Mouse (Mus musculus): ENCODE results near the gene Ccl27a.

Ccl27a gene

GRCm38 (mm10) chr4:41755338-41756305 is 18.4 kb downstream of the Ccl27a start, which contains the start of gene Sigmar1:
Gene Sigmar1, minus strand, starts transcription at chr4:41756157.
- DNase-seq (ENCODE audit: low spot score in 2 of 2) = peak; percentile 83 to 86

- DNase-seq (ENCODE audit: low spot score in 2 of 2) = no peak
These were observed 19.2 kb downstream of the Ccl27a start, which contains the start of gene Galt for GRCm38 (mm10) chr4:41754797-41755337. Gene Galt, plus strand, starts transcription at chr4:41755228.

DNA sequence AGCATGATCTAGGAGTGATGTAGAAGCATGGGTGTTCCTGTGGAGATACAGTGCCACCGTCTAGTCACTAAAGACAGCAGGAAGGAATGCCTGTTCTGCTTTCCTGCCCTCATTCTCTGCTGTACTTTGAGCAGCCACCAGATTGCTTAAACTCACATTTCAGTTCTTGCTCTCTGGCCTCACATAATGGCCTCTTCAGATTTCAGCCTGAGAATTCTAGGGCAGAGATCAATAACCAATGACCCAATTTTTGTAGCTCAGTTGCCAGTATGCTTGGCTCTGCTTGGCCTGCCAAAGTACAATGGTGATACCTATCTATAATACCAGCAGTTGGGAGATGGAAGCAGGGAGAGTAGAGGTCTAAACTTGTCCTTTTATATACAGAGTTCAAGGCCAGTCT is 29.0 kb downstream of the Ccl27a start:
- DNase-seq (ENCODE audit: low spot score in 2 of 2) = no peak

DNA sequence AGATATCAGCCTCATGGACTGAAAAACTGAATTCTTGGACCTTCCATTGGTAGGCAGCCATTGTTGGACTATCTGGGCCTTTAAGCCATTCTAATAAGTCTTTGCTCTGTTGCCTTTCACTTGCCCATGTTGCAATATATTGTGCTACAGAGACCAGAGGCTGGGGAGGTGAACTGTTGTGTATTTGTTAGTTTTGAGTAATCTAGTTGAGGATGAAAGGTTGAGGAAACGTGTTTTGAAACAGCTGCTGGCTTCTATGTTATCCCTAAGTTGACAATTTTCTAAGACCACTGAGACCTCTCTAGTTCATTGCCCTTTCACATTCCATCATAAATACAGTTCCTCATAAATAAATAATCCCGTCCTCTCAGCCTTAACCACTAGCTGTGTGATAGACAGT is 29.9 kb downstream of the Ccl27a start:
- no peak for DNase-seq (ENCODE audit: low spot score in 2 of 2)

DNA sequence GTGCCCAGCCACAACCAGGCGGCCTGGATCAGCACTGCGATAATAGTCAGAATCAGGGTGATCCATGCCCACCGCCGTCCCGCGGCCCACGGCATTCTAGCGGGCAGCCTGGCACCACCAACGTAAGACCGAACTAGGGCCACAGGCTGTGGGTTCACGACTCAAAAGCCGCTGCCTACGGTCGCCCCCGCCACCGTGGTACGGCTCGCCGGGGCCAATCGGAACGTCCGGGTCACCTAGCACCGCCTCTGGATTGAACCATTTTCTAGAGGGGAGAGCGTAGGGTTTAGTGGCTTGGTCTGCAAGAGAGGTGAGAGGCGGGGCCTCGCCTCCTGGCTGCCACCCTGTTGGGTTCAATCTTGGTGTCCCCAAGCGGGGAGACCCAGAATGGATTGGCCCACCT is 32.9 kb downstream of the Ccl27a start:
- peak; percentile 90 to 93 for DNase-seq (ENCODE audit: low spot score in 2 of 2)

GRCm38 (mm10) chr4:41740380-41741157 is 33.5 kb downstream of the Ccl27a start:
- DNase-seq (ENCODE audit: low spot score in 2 of 2) = no peak

- no peak for DNase-seq (ENCODE audit: low spot score in 2 of 2)
These were observed 34.8 kb downstream of the Ccl27a start for GRCm38 (mm10) chr4:41739260-41739659.

DNA sequence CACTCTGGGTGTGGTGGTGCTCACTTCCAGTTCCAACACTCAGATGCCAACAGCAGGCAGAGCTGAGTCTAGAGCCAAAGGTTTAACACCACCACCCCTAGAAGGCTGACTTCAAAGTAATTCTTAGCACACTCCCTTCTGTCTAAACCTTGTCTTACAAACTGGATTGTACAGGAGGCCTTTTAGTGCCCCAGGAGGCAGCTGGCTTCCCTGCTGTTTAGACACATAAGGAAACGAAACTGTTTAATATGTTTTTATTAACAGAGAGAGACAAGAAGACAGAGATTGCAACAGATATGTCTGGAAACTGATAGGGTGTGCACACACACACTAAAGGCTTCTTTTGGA is 35.8 kb downstream of the Ccl27a start:
- DNase-seq (ENCODE audit: low spot score in 2 of 2) = no peak

- DNase-seq (ENCODE audit: low spot score in 2 of 2) = peak; percentile 66 to 79
These were observed 36.3 kb downstream of the Ccl27a start for GRCm38 (mm10) chr4:41737602-41738255.

- DNase-seq (ENCODE audit: low spot score in 2 of 2) = no peak
These were observed 42.8 kb downstream of the Ccl27a start, which contains the start of gene Arid3c for GRCm38 (mm10) chr4:41731052-41731765. Gene Arid3c, minus strand, starts transcription at chr4:41731142.

DNA sequence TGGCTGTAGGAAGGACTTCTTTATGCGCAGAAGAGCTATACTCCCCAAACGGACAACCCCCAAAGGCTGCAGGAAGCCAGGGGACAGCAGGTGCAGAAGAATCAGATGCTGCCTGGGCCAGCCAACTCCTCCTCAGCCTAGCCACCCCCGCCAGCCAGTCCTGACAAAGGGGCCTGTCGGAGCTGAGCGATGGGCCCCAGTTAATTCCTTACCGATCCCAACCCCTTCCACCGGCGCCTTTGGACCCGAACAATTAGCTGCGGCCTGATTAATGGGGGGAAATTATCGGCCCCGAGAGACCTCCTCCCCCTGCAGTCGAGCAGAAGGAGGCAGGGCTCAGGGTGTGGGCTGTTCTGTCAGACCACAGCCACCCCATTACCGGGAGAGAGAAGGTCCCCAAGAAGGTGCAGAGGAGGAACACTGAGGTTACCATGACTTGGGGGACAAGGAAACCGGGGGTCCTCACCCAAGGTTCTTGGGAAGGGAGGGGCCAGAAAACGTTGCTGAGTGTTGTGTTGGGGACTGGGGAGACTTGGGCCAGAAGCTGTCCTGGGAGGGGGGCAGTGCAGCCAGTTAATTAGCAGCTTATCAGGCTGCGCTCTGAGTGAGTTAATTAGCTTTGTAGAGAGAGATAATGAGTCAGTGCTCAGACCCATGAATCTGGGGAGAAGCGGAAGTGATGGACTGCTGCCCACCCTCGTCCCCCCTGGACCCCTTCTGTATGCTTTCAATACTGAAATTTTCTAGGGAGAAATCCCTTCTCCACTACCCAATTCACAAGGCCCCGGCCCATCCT is 47.0 kb downstream of the Ccl27a start:
- DNase-seq (ENCODE audit: low spot score in 2 of 2) = no peak

- peak; percentile 79 to 88 for DNase-seq (ENCODE audit: low spot score in 2 of 2)
These were observed 51.1 kb downstream of the Ccl27a start, which contains the start of gene Dctn3 for GRCm38 (mm10) chr4:41722918-41723351. Gene Dctn3, minus strand, starts transcription at chr4:41723170.

Measured in urinary bladder, postnatal 36 days (tissue).